Mouse (Mus musculus): ENCODE results near the gene Kbtbd4.

DNA sequence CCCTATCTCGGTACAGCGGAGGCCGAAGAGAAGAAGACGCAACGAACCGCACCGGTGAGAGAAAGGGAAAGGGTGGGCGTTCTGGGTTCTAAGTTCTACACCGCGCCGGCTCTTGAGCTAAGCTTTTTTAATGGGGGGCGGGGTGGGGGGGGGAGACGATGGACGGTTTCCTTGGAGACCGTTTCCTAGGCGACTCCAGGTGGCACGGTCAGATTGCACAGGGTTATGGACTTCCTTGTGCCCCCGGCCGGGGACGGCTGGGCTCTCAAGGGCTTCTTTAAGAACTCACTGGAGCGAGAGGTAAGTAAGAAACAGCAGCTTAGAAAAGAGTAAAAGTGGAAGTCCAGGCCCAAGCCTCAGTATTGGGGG, 300 bp downstream of the Kbtbd4 start:
- TF ChIP-seq MAFK (IDR thresholded peaks at IDR 0.05; ENCODE audit: insufficient read depth, low read depth, low read length) (no peak), HCFC1 (IDR thresholded peaks at IDR 0.05; ENCODE audit: borderline replicate concordance, insufficient read depth, low read length) (no peak), CHD2 (IDR thresholded peaks at IDR 0.05; ENCODE audit: low read depth, low read length) (no peak), ZNF384 (IDR thresholded peaks at IDR 0.05; ENCODE audit: low read depth, low read length) (no peak), ZC3H11A (IDR thresholded peaks at IDR 0.05; ENCODE audit: borderline replicate concordance, low read depth, low read length) (no peak)

All from ES-E14 (cell line).